Mouse (Mus musculus) T-helper 2 cell (primary cell): Measurements from ENCODE around the gene A1cf.

Source experiments
- in situ Hi-C: fragments of 300-600 bp; cut with MboI, MseI; formaldehyde crosslinking; loops from one replicate; pipeline ENCODE4 v1.15.1; 2025; ENCODE audit warnings: high pct_unique_total_duplicates

A1cf gene

GRCm38 (mm10) chr19:31950793-31951489 lies 82.4 kb downstream of the A1cf start:
- in situ Hi-C loops: no loop called here

DNA sequence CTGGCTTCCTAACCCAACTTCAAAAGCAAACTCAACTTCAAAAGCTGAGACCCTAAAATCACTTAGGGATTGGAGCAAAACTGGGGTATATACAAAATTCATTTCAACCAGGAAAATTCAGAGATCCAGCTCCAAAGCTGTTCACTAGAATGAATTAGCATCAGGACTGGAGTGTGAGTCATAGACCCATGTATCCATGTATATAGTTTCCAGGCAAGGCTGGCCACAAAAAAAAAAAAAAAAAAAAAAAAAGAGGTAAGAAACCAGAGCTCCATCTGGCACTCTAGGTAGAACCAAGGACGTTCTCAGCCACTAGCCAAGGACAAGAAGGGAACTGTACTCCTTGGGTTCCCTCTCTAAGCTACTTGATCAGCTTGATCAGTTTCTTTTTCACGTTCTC lies 85.2 kb downstream of the A1cf start:
- in situ Hi-C loops: no loop called here

- in situ Hi-C loops: no loop called here
Observed at GRCm38 (mm10) chr19:31954267-31954666, 85.7 kb downstream of the A1cf start.

- in situ Hi-C loops: no loop called here
Observed at GRCm38 (mm10) chr19:31954696-31955095, 86.1 kb downstream of the A1cf start.

DNA sequence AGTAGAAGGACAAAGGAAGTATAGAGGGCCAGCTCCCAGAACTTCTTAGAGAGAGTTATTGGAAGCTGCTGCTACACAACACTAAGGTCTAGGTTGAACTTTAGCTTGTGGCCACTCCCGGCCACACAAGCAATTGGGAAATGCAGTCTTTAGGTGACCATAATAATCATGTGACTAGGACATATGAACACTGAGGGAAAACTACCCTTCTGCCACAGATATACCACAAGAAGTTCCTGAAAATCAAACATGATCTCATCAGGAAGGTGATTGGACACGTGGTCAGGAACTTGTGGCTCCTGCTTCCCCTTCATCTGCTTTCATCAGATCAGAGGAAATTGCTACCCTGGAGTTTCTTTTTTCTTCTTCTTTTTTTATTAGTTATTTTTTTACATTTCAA lies 87.8 kb downstream of the A1cf start:
- in situ Hi-C loops: no loop called here

DNA sequence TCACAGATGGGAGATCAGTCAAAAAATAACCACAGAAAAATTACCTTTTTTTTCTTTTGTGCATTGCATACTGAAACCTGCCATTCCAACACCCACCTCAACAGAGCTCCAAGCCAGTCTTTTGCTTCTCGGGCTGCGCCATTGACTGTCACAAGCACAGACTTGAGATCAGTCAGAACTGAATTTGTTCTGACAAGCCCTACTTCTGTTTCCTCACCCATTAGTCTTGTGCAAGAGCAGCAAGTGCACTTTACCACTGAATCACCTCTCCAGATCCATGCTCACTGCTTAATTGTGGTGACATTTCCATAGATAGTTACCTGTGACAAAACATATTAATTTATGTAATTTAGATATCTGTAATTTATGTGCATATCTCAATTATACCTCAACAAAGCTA lies 91.9 kb downstream of the A1cf start:
- in situ Hi-C loops: no loop called here

DNA sequence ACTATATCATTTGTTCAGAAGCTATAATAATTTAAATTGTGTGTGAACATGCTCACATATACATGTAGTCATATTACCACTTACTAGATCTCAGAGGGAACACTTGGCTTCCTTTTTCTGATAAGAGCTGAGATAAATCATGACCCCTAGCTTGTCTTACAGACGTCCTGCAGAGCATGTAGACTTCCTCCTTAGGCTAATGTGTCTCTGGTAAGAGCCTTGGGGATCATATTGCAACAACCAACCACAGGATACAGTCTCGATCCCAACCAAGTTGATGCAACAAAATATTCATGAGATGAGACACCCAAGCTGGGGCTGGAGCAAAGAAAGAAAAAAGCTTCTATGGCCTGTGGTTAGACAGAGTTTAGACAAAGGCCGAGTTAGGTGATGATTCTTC lies 94.6 kb downstream of the A1cf start:
- in situ Hi-C loops: no loop called here

GRCm38 (mm10) chr19:31967933-31968532 lies 99.5 kb downstream of the A1cf start:
- in situ Hi-C loops: no loop called here

DNA sequence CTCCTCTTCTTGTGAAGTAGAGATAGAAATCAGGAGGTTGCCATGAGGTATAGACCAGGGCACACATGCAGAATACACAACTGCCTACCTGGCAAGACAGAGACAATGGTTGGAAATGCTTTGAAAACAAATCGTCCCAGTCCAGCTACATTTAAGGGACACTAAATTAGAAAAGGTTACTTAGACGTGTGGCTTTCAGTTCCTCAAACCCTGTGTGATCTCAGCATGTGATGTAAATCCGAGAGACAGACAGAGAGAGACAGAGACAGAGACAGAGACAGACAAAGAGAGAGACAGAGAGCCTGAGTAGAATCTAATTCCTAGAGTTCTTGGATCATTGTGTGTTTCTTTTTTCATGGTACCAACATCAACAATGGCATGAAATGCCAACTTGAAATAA lies 102.8 kb downstream of the A1cf start:
- in situ Hi-C loops: loop anchor here (5.0 to 10.0 kb wide), 4 partner anchors 56 to 453 kb away; partner anchors contain the start of gene Prkg1

DNA sequence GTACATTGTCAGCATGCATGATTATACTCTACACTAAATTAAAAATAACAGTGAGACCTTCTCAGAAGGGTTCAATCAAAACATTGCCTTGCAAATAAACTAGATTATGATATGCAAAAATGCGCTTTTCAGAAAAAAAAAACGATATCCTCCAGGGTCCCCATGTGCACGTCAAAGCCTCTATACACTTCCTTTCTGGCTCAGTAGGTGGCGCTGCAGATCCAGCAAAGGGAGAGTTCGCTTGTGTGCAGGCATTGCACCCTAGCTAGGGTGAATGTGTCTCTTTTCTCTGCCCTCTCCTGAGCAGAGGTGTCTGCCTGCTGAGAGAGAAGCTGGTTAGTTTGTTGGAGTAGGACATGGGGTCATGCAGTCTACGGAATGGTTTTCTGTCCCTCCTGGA lies 103.4 kb downstream of the A1cf start:
- in situ Hi-C loops: loop anchor here (5.0 to 10.0 kb wide), 4 partner anchors 55 to 453 kb away; partner anchors contain the start of gene Prkg1

- in situ Hi-C loops: loop anchor here (10.0 kb wide), 3 partner anchors 211 to 449 kb away; partner anchors contain the start of gene Prkg1
Observed at GRCm38 (mm10) chr19:31975882-31976281, 107.3 kb downstream of the A1cf start.

- in situ Hi-C loops: no loop called here
Observed at GRCm38 (mm10) chr19:31991057-31991456, 122.5 kb downstream of the A1cf start.

- in situ Hi-C loops: no loop called here
Observed at GRCm38 (mm10) chr19:31996916-31997315, 128.4 kb downstream of the A1cf start.
